Mouse (Mus musculus): Measurements from ENCODE around the gene Lnx1.

- TF ChIP-seq CTCF (IDR thresholded peaks at IDR 0.05; ENCODE audit: low read depth) (no peak), EP300 (IDR thresholded peaks at IDR 0.05; ENCODE audit: low read depth) (no peak)
Observed at GRCm38 (mm10) chr5:74656410-74656809, 46.3 kb downstream of the Lnx1 start.
